Comparison of ENCODE assay signal across 23 mouse cellular contexts in genomic region chr10:100868360-100868916, GRCm38 (mm10).
DNase-seq lines count a peak whose midpoint lies in the region; ATAC-seq and TF ChIP-seq lines count a peak whose summit lies in the region.
"Had no signal": no experiment of that assay in that cellular context is flagged by ENCODE, and none has a peak within 500 bp of the region (broad histone marks: within the 10 kb centered on the region; RNA-seq: fewer than 3 reads in every experiment).

No protein-coding gene starts in this region.

- ATAC-seq in common myeloid progenitor, adult 5-6 weeks (replicated peaks; ENCODE audit: low read depth, poor library complexity, severe bottlenecking): peak; percentile 63
- ATAC-seq in stomach, postnatal 0 days (ENCODE audit: low FRiP score, low TSS enrichment): no peak
- no peak for ATAC-seq in heart, embryonic 11.5 days (replicated peaks; ENCODE audit: insufficient number of reproducible peaks, low FRiP score, low TSS enrichment)

- no peak overlapping the region for H3K4me3 ChIP-seq in left cerebral cortex, adult 2 months
- H3K4me3 ChIP-seq in stomach, postnatal 0 days (ENCODE audit: low read depth, low read length): no peak overlapping the region
- no peak overlapping the region for H3K4me3 ChIP-seq in heart, embryonic 11.5 days (ENCODE audit: low read depth, low read length)
- H3K4me3 ChIP-seq: embryonic facial prominence, embryonic 13.5 days; heart, embryonic 10.5 days; hindbrain, embryonic 15.5 days; limb, embryonic 12.5 days; neural tube, embryonic 12.5 days had no signal

- H3K9me3 ChIP-seq in stomach, postnatal 0 days (ENCODE audit: control insufficient read depth, low read length): no peaks in the 10 kb centered on the region
- H3K9me3 ChIP-seq in heart, embryonic 11.5 days (replicated peaks; ENCODE audit: control insufficient read depth, low read length): no peaks in the 10 kb centered on the region
- H3K9me3 ChIP-seq: embryonic facial prominence, embryonic 13.5 days; heart, embryonic 10.5 days; hindbrain, embryonic 15.5 days; neural tube, embryonic 12.5 days had no signal

- whole genome bisulfite sequencing in stomach, postnatal 0 days: 42% methylated on average over 3 of the region's 3 CpGs
- 47% methylated on average over 3 of the region's 3 CpGs for WGBS in heart, embryonic 11.5 days (ENCODE audit: insufficient replicate concordance)

- TF ChIP-seq EP300 in stomach, postnatal 0 days (optimal IDR thresholded peaks at IDR 0.05): no peak

- no peak overlapping the region for H3K9ac ChIP-seq in stomach, postnatal 0 days (ENCODE audit: low read length)
- no peak overlapping the region for H3K9ac ChIP-seq in heart, embryonic 11.5 days (ENCODE audit: low read depth, low read length)
- H3K9ac ChIP-seq: embryonic facial prominence, embryonic 13.5 days; hindbrain, embryonic 15.5 days; limb, embryonic 12.5 days; liver, embryonic 14.5 days; neural tube, embryonic 12.5 days had no signal

- TF ChIP-seq CTCF in left cerebral cortex, adult 2 months (IDR thresholded peaks at IDR 0.05): peak; percentile 17; the same call in 1 of the 2 replicates
- peak; percentile 34 for TF ChIP-seq CTCF in stomach, postnatal 0 days (IDR thresholded peaks at IDR 0.05; ENCODE audit: low read depth)

- intact Hi-C loops in left cerebral cortex, adult 2 months (cut with DNase I): no loop called here

- peak; percentile 6 for DNase-seq in embryo, embryonic 10 days (ENCODE audit: low spot score)
- no peak for DNase-seq in embryo, embryonic 9.5 days (ENCODE audit: extremely low spot score)
- DNase-seq in left cerebral cortex, adult 2 months (ENCODE audit: extremely low spot score in 1 of 2, low spot score in 2 of 2): no peak
- DNase-seq in left cerebral cortex, adult 9 months (ENCODE audit: low spot score in 2 of 2): no peak
- DNase-seq in stomach, postnatal 0 days (ENCODE audit: low spot score): no peak
- DNase-seq in adrenal gland, adult 18-20 months (ENCODE audit: low spot score in 2 of 2): no peak
- DNase-seq: cerebellum, adult 9-11 months; gastrocnemius, postnatal 36 days; heart, postnatal 14 days; kidney, adult 18-20 months; layer of hippocampus, postnatal 36 days; lung, postnatal 10 days; right cerebral cortex, postnatal 14 days; thymus, postnatal 14 days had no signal

- no peak overlapping the region for H3K27ac ChIP-seq in left cerebral cortex, adult 2 months
- no peak overlapping the region for H3K27ac ChIP-seq in stomach, postnatal 0 days (replicated peaks)
- no peak overlapping the region for H3K27ac ChIP-seq in heart, embryonic 11.5 days (ENCODE audit: low read depth, low read length)
- H3K27ac ChIP-seq: embryonic facial prominence, embryonic 13.5 days; heart, embryonic 10.5 days; hindbrain, embryonic 15.5 days; limb, embryonic 12.5 days; liver, embryonic 14.5 days; neural tube, embryonic 12.5 days had no signal

- H3K27me3 ChIP-seq in stomach, postnatal 0 days (ENCODE audit: control insufficient read depth, insufficient read depth, low read length): no peaks in the 10 kb centered on the region
- no peaks in the 10 kb centered on the region for H3K27me3 ChIP-seq in heart, embryonic 11.5 days (ENCODE audit: control insufficient read depth, insufficient read depth, low read length)
- H3K27me3 ChIP-seq: CH12.LX; embryonic facial prominence, embryonic 13.5 days; hindbrain, embryonic 15.5 days; limb, embryonic 12.5 days; neural tube, embryonic 12.5 days had no signal

- no peaks in the 10 kb centered on the region for H3K4me1 ChIP-seq in stomach, postnatal 0 days (replicated peaks; ENCODE audit: control insufficient read depth, insufficient read depth)
- H3K4me1 ChIP-seq in heart, embryonic 11.5 days (ENCODE audit: control insufficient read depth, insufficient read depth, low read length): no peaks in the 10 kb centered on the region
- H3K4me1 ChIP-seq: embryonic facial prominence, embryonic 13.5 days; heart, embryonic 10.5 days; limb, embryonic 12.5 days; neural tube, embryonic 12.5 days had no signal

- no peak overlapping the region for H3K4me2 ChIP-seq in stomach, postnatal 0 days (replicated peaks; ENCODE audit: low read depth)
- H3K4me2 ChIP-seq in heart, embryonic 11.5 days: no peak overlapping the region
- H3K4me2 ChIP-seq: embryonic facial prominence, embryonic 13.5 days; hindbrain, embryonic 15.5 days; limb, embryonic 12.5 days; neural tube, embryonic 12.5 days had no signal

- no peaks in the 10 kb centered on the region for H3K36me3 ChIP-seq in stomach, postnatal 0 days (ENCODE audit: control insufficient read depth, insufficient read depth, low read length)
- H3K36me3 ChIP-seq in heart, embryonic 11.5 days (ENCODE audit: control insufficient read depth, insufficient read depth, low read length): no peaks in the 10 kb centered on the region
- H3K36me3 ChIP-seq: embryonic facial prominence, embryonic 13.5 days; heart, embryonic 10.5 days; hindbrain, embryonic 15.5 days; limb, embryonic 12.5 days; neural tube, embryonic 12.5 days had no signal
